Mouse (Mus musculus) thymus, postnatal 10 days (tissue): ENCODE measurements around the gene 4930512M02Rik.
A peak's percentile ranks its signal among the peaks of the same experiment; 100 is the strongest.

Source experiments
- DNase-seq, 2 experiments: peaks; one replicate each; pipeline ENCODE4 v3.0.0; 2021; ENCODE audit warnings: low spot score in 2 of 2

Gene 4930512M02Rik

GRCm38 (mm10) chr11:11565146-11565820, 62.4 kb downstream of the 4930512M02Rik start:
- DNase-seq: peak in 1 of 2 experiments; percentile 58

GRCm38 (mm10) chr11:11564266-11565044, 63.2 kb downstream of the 4930512M02Rik start:
- DNase-seq: peak; percentile 73 to 81

GRCm38 (mm10) chr11:11561118-11561517, 66.5 kb downstream of the 4930512M02Rik start:
- no peak for DNase-seq

GRCm38 (mm10) chr11:11559099-11559686, 68.4 kb downstream of the 4930512M02Rik start:
- DNase-seq: no peak

DNA sequence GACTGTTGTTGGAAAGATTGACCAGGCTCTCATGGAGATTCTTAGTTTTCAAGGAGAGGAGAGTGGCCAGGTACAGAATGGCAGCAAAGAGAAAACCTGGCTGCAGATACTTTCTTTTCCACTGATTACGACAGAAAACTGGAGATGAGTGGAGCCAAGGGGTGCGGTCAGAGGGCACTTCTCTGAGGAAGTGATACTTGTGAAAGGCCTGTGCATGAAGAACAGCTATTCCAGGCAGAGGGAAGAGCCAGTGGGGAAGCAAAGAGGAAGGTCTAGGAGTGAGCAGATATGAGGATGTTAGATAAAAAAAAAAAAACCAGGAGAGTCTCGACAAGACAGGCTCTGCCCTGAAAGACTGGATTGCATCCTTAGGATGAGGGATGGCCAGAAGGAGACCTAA, 69.0 kb downstream of the 4930512M02Rik start:
- DNase-seq: no peak

DNA sequence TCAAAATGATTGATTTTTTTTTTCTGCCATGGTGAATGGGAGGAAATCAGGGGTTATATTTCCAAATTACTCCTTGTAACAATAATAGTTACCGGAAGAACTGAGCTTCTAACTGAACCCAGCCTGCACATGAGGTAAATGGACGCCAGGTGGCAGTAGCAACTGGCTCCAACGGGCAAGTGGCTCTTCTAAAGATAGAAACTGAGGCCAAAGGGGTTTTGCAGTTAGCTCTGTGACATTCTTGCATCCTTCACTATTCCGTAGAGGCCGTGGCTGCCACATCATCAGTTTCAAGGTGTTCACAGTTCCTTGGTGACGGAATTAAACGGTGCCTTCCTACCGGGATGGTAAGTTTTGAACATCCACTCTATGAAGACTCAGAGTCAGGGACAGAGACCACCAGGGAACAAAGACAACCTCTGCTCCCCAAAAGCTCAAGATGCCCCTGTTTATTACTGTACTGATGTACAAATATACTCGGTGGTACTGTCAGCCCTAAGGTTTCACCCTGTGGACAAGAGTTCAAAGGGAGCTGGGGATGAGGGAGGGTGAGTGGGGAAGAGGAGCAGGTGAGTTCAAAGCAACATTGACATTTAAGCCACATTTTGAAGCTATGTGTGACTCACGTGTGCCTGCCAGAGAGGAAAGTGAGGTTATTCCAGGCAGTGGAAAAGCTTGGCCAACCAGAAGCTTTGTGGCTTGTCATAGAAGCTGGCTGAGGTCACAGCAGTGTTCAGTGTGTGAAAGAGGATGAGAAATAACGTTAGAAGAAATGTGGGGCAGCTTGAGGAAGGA, 70.3 kb downstream of the 4930512M02Rik start:
- DNase-seq: peak; percentile 85 to 91

- no peak for DNase-seq
Measured at GRCm38 (mm10) chr11:11556186-11556585, 71.4 kb downstream of the 4930512M02Rik start.

DNA sequence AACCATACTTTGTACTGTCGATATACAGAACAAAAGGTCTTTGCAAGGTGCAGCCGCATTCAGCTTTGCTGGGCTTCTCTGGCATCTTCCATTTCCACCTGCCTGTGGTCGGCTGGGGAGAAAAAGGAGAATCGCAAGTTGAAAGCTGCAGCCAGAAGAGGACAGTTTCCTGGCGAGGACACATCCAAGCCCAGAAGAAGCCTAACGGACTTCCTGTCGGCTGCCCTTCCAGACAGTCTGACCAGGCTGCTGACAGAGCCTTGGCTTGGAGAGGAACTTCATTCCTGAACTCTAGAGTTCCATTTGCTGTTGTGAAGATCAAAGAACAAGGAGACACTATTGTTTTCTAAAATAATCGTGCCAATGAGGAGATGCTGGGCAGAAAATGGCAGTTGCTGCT, 72.1 kb downstream of the 4930512M02Rik start:
- DNase-seq: no peak

GRCm38 (mm10) chr11:11547597-11548240, 79.9 kb downstream of the 4930512M02Rik start:
- no peak for DNase-seq

GRCm38 (mm10) chr11:11546903-11547511, 80.6 kb downstream of the 4930512M02Rik start:
- DNase-seq: no peak

DNA sequence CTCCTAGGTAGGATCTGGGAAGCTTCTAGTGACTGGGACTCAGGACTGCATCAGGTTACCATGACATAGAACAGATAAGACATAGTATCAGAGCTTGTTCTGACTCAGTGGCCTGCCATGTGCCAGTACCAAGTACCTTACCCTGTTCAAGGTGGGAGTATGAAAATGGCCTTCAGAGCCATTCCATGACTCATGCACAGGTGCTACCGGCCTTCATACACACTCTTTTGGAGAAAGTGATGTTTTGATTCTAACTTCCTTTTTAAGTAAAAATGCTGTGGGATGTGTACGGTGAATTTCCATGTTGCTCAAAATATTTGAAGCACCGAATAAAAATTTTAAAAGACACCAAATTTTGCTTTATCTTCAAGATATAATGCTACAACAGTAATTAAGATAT, 81.7 kb downstream of the 4930512M02Rik start:
- no peak for DNase-seq
